Mouse (Mus musculus): ENCODE measurements around the gene Grid1. TPM values are rescaled to one million over a fixed set of nuclear protein-coding genes. Genes with fewer than 3 reads are reported as not detected.

The Grid1 gene
- polyA plus RNA-seq, 1 experiment, result 0.24 TPM

- H3K4me3 ChIP-seq (ENCODE audit: low read depth, low read length), result no peak overlapping the region
- no peak overlapping the region for H3K9ac ChIP-seq (ENCODE audit: low read depth, poor library complexity, severe bottlenecking)
- no peaks in the 10 kb centered on the region for H3K9me3 ChIP-seq (replicated peaks; ENCODE audit: control insufficient read depth, insufficient read depth, low read length, poor library complexity, severe bottlenecking)
- no peak overlapping the region for H3K27ac ChIP-seq (ENCODE audit: insufficient read depth, low read length)
- TF ChIP-seq POLR2A (IDR thresholded peaks at IDR 0.05; ENCODE audit: insufficient read depth, low read length) (no peak), EP300 (IDR thresholded peaks at IDR 0.05; ENCODE audit: insufficient read depth, low read depth, low read length) (no peak), CTCF (IDR thresholded peaks at IDR 0.05; ENCODE audit: low read depth, low read length) (no peak)
- H3K4me1 ChIP-seq (ENCODE audit: control insufficient read depth, insufficient read depth, low read length), result no peaks in the 10 kb centered on the region
- no peaks in the 10 kb centered on the region for H3K27me3 ChIP-seq (ENCODE audit: control insufficient read depth, insufficient read depth, low read length, poor library complexity, severe bottlenecking)
- no peaks in the 10 kb centered on the region for H3K36me3 ChIP-seq (ENCODE audit: control insufficient read depth, insufficient read depth, low read length, poor library complexity, severe bottlenecking)
Observed at GRCm38 (mm10) chr14:35138069-35138468, 318.2 kb downstream of the Grid1 start.

GRCm38 (mm10) chr14:35139824-35140223 is 319.9 kb downstream of the Grid1 start:
- no peak overlapping the region for H3K27ac ChIP-seq (ENCODE audit: insufficient read depth, low read length)
- TF ChIP-seq EP300 (IDR thresholded peaks at IDR 0.05; ENCODE audit: insufficient read depth, low read depth, low read length), result no peak
- no peak for TF ChIP-seq CTCF (IDR thresholded peaks at IDR 0.05; ENCODE audit: low read depth, low read length)
- no peak for TF ChIP-seq POLR2A (IDR thresholded peaks at IDR 0.05; ENCODE audit: insufficient read depth, low read length)

GRCm38 (mm10) chr14:35152450-35152849 is 332.5 kb downstream of the Grid1 start:
- Histone ChIP-seq H3K27ac (ENCODE audit: insufficient read depth, low read length) (no peak overlapping the region), H3K27me3 (ENCODE audit: control insufficient read depth, insufficient read depth, low read length, poor library complexity, severe bottlenecking) (no peaks in the 10 kb centered on the region), H3K4me1 (ENCODE audit: control insufficient read depth, insufficient read depth, low read length) (no peaks in the 10 kb centered on the region), H3K9me3 (replicated peaks; ENCODE audit: control insufficient read depth, insufficient read depth, low read length, poor library complexity, severe bottlenecking) (no peaks in the 10 kb centered on the region), H3K9ac (ENCODE audit: low read depth, poor library complexity, severe bottlenecking) (no peak overlapping the region), H3K36me3 (ENCODE audit: control insufficient read depth, insufficient read depth, low read length, poor library complexity, severe bottlenecking) (no peaks in the 10 kb centered on the region), H3K4me3 (ENCODE audit: low read depth, low read length) (no peak overlapping the region)
- no peak for TF ChIP-seq CTCF (IDR thresholded peaks at IDR 0.05; ENCODE audit: low read depth, low read length)
- no peak for TF ChIP-seq POLR2A (IDR thresholded peaks at IDR 0.05; ENCODE audit: insufficient read depth, low read length)
- no peak for TF ChIP-seq EP300 (IDR thresholded peaks at IDR 0.05; ENCODE audit: insufficient read depth, low read depth, low read length)

More at GRCm38 (mm10) chr14:35139824-35140223, 319.9 kb downstream of the Grid1 start:
- H3K27me3 ChIP-seq (ENCODE audit: control insufficient read depth, insufficient read depth, low read length, poor library complexity, severe bottlenecking), result no peaks in the 10 kb centered on the region
- no peak overlapping the region for H3K4me3 ChIP-seq (ENCODE audit: low read depth, low read length)
- H3K4me1 ChIP-seq (ENCODE audit: control insufficient read depth, insufficient read depth, low read length), result no peaks in the 10 kb centered on the region
- H3K9ac ChIP-seq (ENCODE audit: low read depth, poor library complexity, severe bottlenecking), result no peak overlapping the region
- no peaks in the 10 kb centered on the region for H3K9me3 ChIP-seq (replicated peaks; ENCODE audit: control insufficient read depth, insufficient read depth, low read length, poor library complexity, severe bottlenecking)
- no peaks in the 10 kb centered on the region for H3K36me3 ChIP-seq (ENCODE audit: control insufficient read depth, insufficient read depth, low read length, poor library complexity, severe bottlenecking)

- no peaks in the 10 kb centered on the region for H3K36me3 ChIP-seq (ENCODE audit: control insufficient read depth, insufficient read depth, low read length, poor library complexity, severe bottlenecking)
- H3K27ac ChIP-seq (ENCODE audit: insufficient read depth, low read length), result no peak overlapping the region
- no peaks in the 10 kb centered on the region for H3K27me3 ChIP-seq (ENCODE audit: control insufficient read depth, insufficient read depth, low read length, poor library complexity, severe bottlenecking)
- H3K4me3 ChIP-seq (ENCODE audit: low read depth, low read length), result no peak overlapping the region
- no peaks in the 10 kb centered on the region for H3K4me1 ChIP-seq (ENCODE audit: control insufficient read depth, insufficient read depth, low read length)
- no peak for TF ChIP-seq CTCF (IDR thresholded peaks at IDR 0.05; ENCODE audit: low read depth, low read length)
- no peak for TF ChIP-seq POLR2A (IDR thresholded peaks at IDR 0.05; ENCODE audit: insufficient read depth, low read length)
- TF ChIP-seq EP300 (IDR thresholded peaks at IDR 0.05; ENCODE audit: insufficient read depth, low read depth, low read length), result no peak
- H3K9me3 ChIP-seq (replicated peaks; ENCODE audit: control insufficient read depth, insufficient read depth, low read length, poor library complexity, severe bottlenecking), result no peaks in the 10 kb centered on the region
- no peak overlapping the region for H3K9ac ChIP-seq (ENCODE audit: low read depth, poor library complexity, severe bottlenecking)
Observed at GRCm38 (mm10) chr14:35153701-35154277, 333.9 kb downstream of the Grid1 start.

- no peak overlapping the region for H3K27ac ChIP-seq (ENCODE audit: insufficient read depth, low read length)
Observed at GRCm38 (mm10) chr14:35154364-35154763, 334.5 kb downstream of the Grid1 start.

GRCm38 (mm10) chr14:35157069-35157655 is 337.3 kb downstream of the Grid1 start:
- Histone ChIP-seq H3K4me3 (ENCODE audit: low read depth, low read length) (no peak overlapping the region), H3K27me3 (ENCODE audit: control insufficient read depth, insufficient read depth, low read length, poor library complexity, severe bottlenecking) (no peaks in the 10 kb centered on the region; the same call in 1 of the 2 replicates), H3K27ac (ENCODE audit: insufficient read depth, low read length) (no peak overlapping the region), H3K4me1 (ENCODE audit: control insufficient read depth, insufficient read depth, low read length) (no peaks in the 10 kb centered on the region), H3K9me3 (replicated peaks; ENCODE audit: control insufficient read depth, insufficient read depth, low read length, poor library complexity, severe bottlenecking) (no peaks in the 10 kb centered on the region), H3K9ac (ENCODE audit: low read depth, poor library complexity, severe bottlenecking) (no peak overlapping the region), H3K36me3 (ENCODE audit: control insufficient read depth, insufficient read depth, low read length, poor library complexity, severe bottlenecking) (no peaks in the 10 kb centered on the region)
- TF ChIP-seq CTCF (IDR thresholded peaks at IDR 0.05; ENCODE audit: low read depth, low read length) (no peak), EP300 (IDR thresholded peaks at IDR 0.05; ENCODE audit: insufficient read depth, low read depth, low read length) (no peak), POLR2A (IDR thresholded peaks at IDR 0.05; ENCODE audit: insufficient read depth, low read length) (no peak)

More at GRCm38 (mm10) chr14:35154364-35154763, 334.5 kb downstream of the Grid1 start:
- H3K4me1 ChIP-seq (ENCODE audit: control insufficient read depth, insufficient read depth, low read length), result no peaks in the 10 kb centered on the region
- no peaks in the 10 kb centered on the region for H3K36me3 ChIP-seq (ENCODE audit: control insufficient read depth, insufficient read depth, low read length, poor library complexity, severe bottlenecking)
- TF ChIP-seq CTCF (IDR thresholded peaks at IDR 0.05; ENCODE audit: low read depth, low read length) (no peak), POLR2A (IDR thresholded peaks at IDR 0.05; ENCODE audit: insufficient read depth, low read length) (no peak), EP300 (IDR thresholded peaks at IDR 0.05; ENCODE audit: insufficient read depth, low read depth, low read length) (no peak)
- no peaks in the 10 kb centered on the region for H3K27me3 ChIP-seq (ENCODE audit: control insufficient read depth, insufficient read depth, low read length, poor library complexity, severe bottlenecking)
- H3K9me3 ChIP-seq (replicated peaks; ENCODE audit: control insufficient read depth, insufficient read depth, low read length, poor library complexity, severe bottlenecking), result no peaks in the 10 kb centered on the region
- no peak overlapping the region for H3K4me3 ChIP-seq (ENCODE audit: low read depth, low read length)
- H3K9ac ChIP-seq (ENCODE audit: low read depth, poor library complexity, severe bottlenecking), result no peak overlapping the region
